Mouse (Mus musculus) cortical plate, adult 2 months (tissue): ENCODE data around the gene Gm44511.

Experiments
- CTCF ChIP-seq: fragments of 200-500 bp; IDR thresholded peaks from 2 replicates; pipeline ENCODE4 v1.5.1; 2011; ENCODE audit warnings: mild to moderate bottlenecking, control low read depth, low read length; ENCODE audit not compliant: insufficient read depth; ENCODE audit errors: extremely low read depth
- POLR2A ChIP-seq: fragments of 200-500 bp; IDR thresholded peaks from 2 replicates; pipeline ENCODE4 v1.6.1; 2011; ENCODE audit warnings: mild to moderate bottlenecking, low read length, control low read depth; ENCODE audit not compliant: insufficient read depth; ENCODE audit errors: extremely low read depth

- TF ChIP-seq CTCF, result no peak
- no peak for TF ChIP-seq POLR2A
Observed at GRCm38 (mm10) chr6:128857976-128858375, 31.9 kb upstream of the Gm44511 start.
